ENCODE assay signal across 23 mouse cellular contexts in genomic region chr5:53352852-53353251, GRCm38 (mm10).
A peak's percentile ranks its signal among the peaks of the same experiment; 100 is the strongest.
DNase-seq lines count a peak whose midpoint lies in the region; ATAC-seq and TF ChIP-seq lines count a peak whose summit lies in the region.
"Had no signal": no experiment of that assay in that cellular context is flagged by ENCODE, and none has a peak within 500 bp of the region (broad histone marks: within the 10 kb centered on the region; RNA-seq: fewer than 3 reads in every experiment).

No protein-coding gene starts in this region.

- 28% methylated on average over 4 of the region's 4 CpGs for whole genome bisulfite sequencing in heart, postnatal 0 days

- no peaks in the 10 kb centered on the region for H3K9me3 ChIP-seq in heart, postnatal 0 days (replicated peaks; ENCODE audit: control insufficient read depth, low read length)
- H3K9me3 ChIP-seq: embryonic facial prominence, embryonic 10.5 days; embryonic facial prominence, embryonic 12.5 days; forebrain, embryonic 13.5 days; forebrain, embryonic 15.5 days had no signal

- DNase-seq in heart, adult 11 months, result peak; percentile 85
- no peak for DNase-seq in heart, postnatal 25 days (ENCODE audit: low spot score)
- no peak for DNase-seq in heart, postnatal 0 days (ENCODE audit: low spot score)
- DNase-seq in heart, adult 9 months (ENCODE audit: low spot score in 2 of 2), result no peak
- DNase-seq in ES-CJ7 (ENCODE audit: low read depth, low spot score) (peak; percentile 71), ZHBTc4 (ENCODE audit: low read depth, low spot score) (peak; percentile 62)
- no peak for DNase-seq in right cerebral cortex, postnatal 25 days
- DNase-seq: adrenal gland, adult 2 months; adrenal gland, postnatal 10 days; adrenal gland, postnatal 25 days; B cell, adult 2 months; cerebellum, adult 11 months; cerebellum, adult 18-20 months; cerebellum, adult 8-10 months; cerebellum, adult 9-11 months; cerebellum, postnatal 14 days; cerebellum, postnatal 36 days; forebrain, postnatal 0 days had no signal

- intact Hi-C loops in heart, postnatal 25 days (cut with DNase I), result no loop called here

- H3K4me2 ChIP-seq in heart, postnatal 0 days (ENCODE audit: low read depth, low read length), result no peak overlapping the region
- H3K4me2 ChIP-seq: embryonic facial prominence, embryonic 12.5 days; forebrain, embryonic 13.5 days; forebrain, embryonic 15.5 days had no signal

- H3K9ac ChIP-seq in heart, postnatal 0 days (replicated peaks; ENCODE audit: low read depth, low read length), result no peak overlapping the region
- H3K9ac ChIP-seq: embryonic facial prominence, embryonic 12.5 days; forebrain, embryonic 13.5 days; forebrain, embryonic 15.5 days; forebrain, postnatal 0 days had no signal

- ATAC-seq in heart, postnatal 0 days (ENCODE audit: insufficient read depth, low read depth), result peak; percentile 36; the same call in 1 of the 2 replicates
- ATAC-seq: CD4-positive, CD25-positive, alpha-beta regulatory T cell, adult 4 months; forebrain, embryonic 13.5 days; forebrain, embryonic 15.5 days; forebrain, postnatal 0 days had no signal

- no peaks in the 10 kb centered on the region for H3K4me1 ChIP-seq in heart, postnatal 0 days (ENCODE audit: control insufficient read depth, insufficient read depth)
- H3K4me1 ChIP-seq: forebrain, embryonic 13.5 days had no signal

- H3K27ac ChIP-seq in heart, postnatal 0 days (ENCODE audit: low read depth), result no peak overlapping the region
- H3K27ac ChIP-seq: embryonic facial prominence, embryonic 10.5 days; embryonic facial prominence, embryonic 12.5 days; forebrain, embryonic 13.5 days; forebrain, embryonic 15.5 days had no signal

- peaks cover 10% of the 10 kb centered on the region; the same call in 1 of the 2 replicates for H3K27me3 ChIP-seq in heart, postnatal 0 days (ENCODE audit: control insufficient read depth, insufficient read depth, low read length)
- H3K27me3 ChIP-seq: embryonic facial prominence, embryonic 12.5 days; forebrain, embryonic 13.5 days; forebrain, embryonic 15.5 days had no signal

- H3K36me3 ChIP-seq in heart, postnatal 0 days (replicated peaks; ENCODE audit: control insufficient read depth, insufficient read depth, low read length), result no peaks in the 10 kb centered on the region
- H3K36me3 ChIP-seq: embryonic facial prominence, embryonic 10.5 days; embryonic facial prominence, embryonic 12.5 days; forebrain, embryonic 15.5 days had no signal

- no peak overlapping the region for H3K4me3 ChIP-seq in heart, postnatal 0 days (ENCODE audit: low read depth, low read length)
- H3K4me3 ChIP-seq: embryonic facial prominence, embryonic 10.5 days; embryonic facial prominence, embryonic 12.5 days; forebrain, embryonic 13.5 days; forebrain, embryonic 15.5 days had no signal

- no peak for TF ChIP-seq EP300 in heart, postnatal 0 days (IDR thresholded peaks at IDR 0.05; ENCODE audit: low read depth)

- no peak for TF ChIP-seq CTCF in heart, postnatal 0 days (IDR thresholded peaks at IDR 0.05; ENCODE audit: low read depth)

Comparison
In these comparisons a context has a peak if more than half of its experiments do, and no peak if none do; other contexts are left out.
1. DNase-seq: peak in heart, adult 11 months (single experiment), ES-CJ7 (single experiment) and ZHBTc4 (single experiment); none in heart, postnatal 25 days (single experiment), heart, postnatal 0 days (single experiment), heart, adult 9 months (0 of 2) and right cerebral cortex, postnatal 25 days (single experiment).